Mouse (Mus musculus): ENCODE results near the gene Tbc1d17.

Gene Tbc1d17

DNA sequence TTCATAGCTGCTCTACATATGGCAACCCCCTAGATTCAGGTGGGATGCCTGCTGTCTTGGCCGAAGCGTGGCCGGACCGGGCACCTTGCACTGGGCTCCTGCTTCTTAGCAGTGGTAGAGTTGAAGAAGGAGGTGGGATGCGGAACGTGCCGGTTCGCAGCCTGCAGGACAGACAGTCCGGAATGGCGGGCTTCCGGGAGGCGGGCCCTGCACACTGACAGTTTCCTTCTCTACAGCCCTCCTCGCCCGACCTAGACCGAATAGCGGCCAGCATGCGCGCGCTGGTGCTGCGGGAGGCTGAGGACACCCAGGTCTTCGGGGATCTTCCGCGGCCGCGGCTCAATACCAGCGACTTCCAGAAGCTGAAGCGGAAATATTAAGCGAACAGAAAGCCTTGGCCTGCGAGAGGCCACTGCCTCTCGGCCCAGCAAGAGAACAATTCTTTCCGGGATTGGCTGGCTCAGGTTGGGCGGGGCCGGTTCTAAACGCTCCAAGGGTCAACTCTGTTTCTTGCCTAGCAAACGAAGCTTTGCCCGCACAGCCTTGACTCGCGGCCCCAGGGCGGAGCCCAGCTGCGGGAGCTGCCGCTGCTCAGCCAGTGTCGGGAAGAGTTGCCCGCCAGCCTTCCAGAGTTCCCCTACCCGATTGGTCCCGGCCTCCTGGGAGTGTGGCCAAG, 5.6 kb upstream of the Tbc1d17 start:
- DNase-seq (ENCODE audit: low read depth in 2 of 2, low spot score in 2 of 2): peak; percentile 51 to 56

DNA sequence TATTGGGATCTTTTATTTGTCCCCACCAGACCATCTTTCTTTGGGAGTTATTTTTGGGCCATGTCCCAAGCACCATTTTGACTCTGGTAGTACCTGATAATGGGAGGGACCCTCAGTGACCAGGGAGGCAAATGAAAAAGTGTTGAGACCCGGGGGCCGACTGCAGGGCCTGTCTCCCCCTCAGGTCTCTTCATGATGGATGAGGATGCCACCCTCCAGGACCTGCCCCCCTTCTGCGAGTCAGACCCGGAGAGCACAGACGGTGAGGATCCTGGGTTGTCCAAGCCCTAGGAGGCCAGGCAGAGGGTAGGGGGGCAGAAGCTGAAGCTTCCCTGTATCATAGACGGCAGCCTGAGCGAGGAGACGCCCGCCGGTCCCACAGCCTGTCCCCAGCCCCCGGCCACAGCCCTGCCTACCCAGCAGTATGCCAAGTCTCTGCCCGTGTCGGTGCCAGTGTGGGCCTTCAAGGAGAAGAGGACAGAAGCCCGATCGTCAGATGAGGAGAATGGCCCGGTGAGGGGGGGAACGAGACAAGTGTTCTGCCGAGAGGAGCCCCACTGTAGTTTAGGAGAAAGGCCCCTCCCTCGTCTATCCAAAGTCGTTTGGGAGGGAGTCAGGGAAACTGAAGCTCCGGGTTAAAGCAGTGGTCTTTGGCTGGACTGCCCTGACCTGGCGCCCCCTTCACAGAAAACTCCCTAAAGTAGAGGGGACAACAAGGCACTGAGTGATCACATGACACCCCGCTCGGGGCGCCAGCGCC, 4.9 kb upstream of the Tbc1d17 start:
- DNase-seq (ENCODE audit: low read depth in 2 of 2, low spot score in 2 of 2): no peak

DNA sequence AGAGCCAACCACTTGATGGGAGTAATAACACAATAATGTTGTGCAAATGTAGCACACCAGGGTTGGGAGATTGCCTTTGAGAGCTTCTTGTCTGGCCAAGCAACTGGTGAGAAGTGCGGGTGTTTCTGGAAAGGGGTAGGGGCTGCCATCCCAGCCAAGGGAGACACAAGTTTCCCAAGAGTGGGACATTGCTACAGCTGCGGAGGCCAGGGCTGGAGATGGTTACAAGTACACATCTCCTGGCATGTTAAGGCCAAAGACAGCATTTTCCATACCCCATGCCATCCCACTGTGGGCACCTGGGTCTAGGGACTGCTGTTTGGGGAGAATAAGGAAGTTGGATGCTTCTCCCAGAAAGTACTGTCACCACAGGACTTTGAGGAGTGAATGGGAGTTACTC, 4.2 kb upstream of the Tbc1d17 start:
- DNase-seq (ENCODE audit: low read depth in 2 of 2, low spot score in 2 of 2): no peak

DNA sequence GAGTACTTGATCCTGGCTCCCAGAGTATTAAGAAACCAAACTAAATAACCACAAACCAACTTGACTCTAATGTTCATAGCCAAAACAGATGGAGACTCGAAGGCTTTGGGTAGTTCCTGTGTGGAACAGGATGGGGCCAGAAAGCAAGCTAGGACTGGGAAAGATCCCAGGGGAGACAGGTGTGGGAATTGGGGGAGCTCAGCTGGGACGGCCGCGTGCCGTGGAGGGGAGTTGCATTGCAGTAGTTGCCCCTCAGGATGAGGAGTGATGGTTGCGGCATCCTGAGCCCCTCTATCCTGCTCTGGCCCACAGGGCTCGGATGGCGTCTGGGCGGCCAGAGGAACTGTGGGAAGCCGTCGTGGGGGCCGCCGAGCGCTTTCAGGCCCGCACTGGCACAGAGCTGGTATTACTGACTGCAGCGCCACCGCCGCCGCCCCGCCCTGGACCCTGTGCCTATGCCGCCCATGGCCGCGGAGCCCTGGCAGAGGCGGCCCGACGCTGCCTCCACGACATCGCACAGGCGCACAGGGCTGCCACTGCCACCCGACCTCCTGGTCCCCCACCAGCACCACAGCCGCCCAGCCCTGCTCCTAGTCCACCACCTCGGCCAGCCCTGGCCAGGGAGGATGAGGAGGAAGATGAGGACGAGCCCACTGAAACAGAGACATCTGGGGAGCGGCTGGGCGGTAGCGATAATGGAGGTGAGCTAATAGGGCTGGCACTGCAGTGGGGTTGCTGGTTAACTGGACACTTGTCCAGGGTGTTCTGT, 3.6 kb upstream of the Tbc1d17 start:
- DNase-seq (ENCODE audit: low read depth in 2 of 2, low spot score in 2 of 2): no peak

DNA sequence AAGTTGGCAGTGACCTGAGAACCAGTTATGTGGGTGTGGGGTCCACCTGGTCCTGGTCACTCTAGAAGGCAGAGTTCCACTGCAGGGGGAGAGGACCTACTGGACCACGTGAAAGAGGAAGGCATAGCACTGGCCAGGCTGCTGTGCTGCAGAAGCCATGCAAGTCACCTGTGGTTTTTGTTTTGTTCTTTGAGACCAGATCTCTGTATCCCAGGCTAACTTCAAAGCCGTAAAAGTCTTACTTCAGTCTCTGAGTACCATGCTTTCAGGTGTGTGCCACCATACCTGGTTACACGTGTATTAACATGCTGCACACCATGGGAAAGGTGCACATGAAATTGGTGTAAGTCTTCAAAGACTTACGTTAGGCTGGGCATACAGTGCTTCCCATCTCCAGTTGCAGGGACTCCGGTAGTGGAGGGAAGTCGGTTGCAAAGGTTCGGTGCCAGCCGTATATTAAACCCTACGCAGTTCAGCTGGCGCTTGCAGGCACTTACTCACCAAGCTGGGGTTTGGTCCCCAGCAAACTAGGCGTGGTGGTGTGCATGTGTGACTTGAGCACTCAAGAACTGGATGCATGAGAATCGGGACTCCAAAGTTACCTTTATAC, 2.9 kb upstream of the Tbc1d17 start:
- DNase-seq (ENCODE audit: low read depth in 2 of 2, low spot score in 2 of 2): no peak

DNA sequence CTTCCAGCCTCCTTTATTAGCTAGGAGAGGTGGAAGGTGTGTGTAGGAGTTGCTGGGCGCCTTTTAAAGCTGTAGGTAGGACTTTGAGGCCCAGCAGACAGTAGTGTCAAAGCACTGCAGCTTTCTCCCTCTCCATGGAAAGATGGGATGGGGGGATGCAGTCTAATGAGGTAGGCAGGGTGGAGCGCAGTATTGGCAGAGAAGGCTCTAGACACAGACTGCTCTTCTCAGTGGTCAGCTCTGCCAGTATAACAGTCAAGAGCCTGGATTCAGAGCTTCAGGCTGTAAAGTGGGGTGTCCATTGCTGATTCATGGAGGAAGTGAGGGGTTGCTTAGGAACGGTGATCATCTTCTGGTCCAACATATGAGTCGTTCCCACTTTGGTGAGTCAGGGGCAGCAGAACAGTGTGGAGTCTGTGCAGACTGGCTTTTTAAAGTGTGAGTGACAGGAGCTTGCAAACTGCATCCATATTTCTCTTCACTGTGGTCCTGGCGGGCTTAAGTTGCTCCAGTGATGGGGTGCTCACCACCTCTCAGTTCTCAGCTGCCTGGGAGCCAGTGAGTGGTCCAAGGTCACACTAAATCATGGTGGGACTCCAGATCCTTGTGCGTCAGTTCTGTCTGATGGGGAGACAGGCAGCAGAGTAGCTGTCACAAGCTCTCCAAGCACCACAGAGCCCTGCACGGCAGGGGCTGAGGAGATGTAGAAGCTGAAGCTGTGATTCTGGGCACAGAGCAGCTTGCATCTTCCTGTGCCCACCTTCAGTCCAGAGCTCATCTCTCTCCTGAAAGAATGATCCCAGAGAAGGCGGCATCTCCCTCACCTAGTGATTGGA, 2.1 kb upstream of the Tbc1d17 start:
- no peak for DNase-seq (ENCODE audit: low read depth in 2 of 2, low spot score in 2 of 2)

DNA sequence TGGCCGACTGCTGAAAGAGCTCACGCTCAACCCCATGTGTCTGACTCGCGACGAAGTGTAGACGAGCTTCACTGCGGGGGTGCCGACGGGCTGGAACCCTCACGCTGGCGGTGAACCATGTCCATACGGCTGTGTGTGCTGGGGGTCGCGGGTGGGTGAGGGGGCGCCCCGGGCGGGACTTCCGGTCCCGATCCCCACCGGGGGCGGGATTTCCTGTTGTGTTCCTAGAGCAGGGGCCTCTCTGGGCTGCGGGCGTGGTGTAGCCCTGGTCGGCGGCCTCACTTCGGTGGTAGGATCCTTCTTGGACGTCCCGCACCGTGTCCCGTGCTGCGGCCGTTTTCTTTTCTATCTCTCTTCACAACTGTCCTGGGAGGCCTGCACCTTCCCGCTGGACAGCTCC, 1.3 kb upstream of the Tbc1d17 start:
- no peak for DNase-seq (ENCODE audit: low read depth in 2 of 2, low spot score in 2 of 2)

DNA sequence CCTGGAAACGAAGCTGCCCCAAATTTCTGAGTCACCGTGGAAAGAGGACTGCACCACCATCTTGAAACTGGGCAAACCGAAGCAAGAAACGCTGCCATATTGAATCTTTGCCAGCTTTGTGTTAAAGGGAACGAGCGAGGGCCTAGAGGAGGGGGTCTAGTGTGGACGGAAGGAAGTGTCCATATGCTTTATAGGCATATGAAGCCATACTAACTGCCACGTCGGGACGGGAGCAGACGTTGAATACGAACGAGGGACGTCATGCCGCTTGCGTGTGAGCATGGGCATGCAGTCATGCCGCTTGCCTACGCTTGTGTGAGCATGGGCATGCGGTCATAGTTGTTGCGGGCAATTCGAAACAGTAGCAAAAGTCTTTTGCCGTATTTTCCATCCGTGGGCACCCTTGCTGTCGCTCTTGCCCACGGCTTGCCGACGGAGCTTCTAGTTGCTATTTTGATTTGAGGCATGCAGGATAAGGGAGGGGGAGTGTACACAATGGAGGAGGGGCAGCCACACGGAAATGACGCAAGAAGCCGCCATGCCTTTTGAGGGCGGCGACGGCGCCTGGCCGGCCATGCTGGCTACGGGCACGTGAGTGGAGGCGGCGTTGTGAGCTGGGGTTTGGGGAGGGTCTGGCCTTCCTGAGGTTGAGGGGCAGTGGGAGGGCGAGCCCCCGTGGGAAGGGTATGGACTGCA, 685 bp upstream of the Tbc1d17 start:
- DNase-seq (ENCODE audit: low read depth in 2 of 2, low spot score in 2 of 2): peak; percentile 80 to 84

DNA sequence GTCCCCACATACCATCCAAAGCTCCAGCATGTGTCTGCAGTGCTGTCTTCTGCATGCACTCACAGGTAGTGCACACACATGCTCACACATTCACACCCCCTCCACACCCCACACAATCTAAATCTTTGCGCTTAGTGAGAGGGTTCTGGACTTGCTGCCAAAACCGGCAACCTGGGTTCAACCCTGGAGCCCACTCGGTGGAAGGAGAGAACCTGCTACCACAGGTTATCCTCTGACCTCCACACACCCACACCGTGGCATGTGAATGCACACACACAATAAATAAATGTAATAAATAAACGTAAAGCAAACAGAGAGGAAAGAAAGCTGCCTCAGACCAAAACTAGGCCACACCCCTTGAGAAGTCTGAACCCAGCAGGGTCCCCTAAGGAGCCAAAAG, 1.1 kb downstream of the Tbc1d17 start:
- DNase-seq (ENCODE audit: low read depth in 2 of 2, low spot score in 2 of 2): no peak

DNA sequence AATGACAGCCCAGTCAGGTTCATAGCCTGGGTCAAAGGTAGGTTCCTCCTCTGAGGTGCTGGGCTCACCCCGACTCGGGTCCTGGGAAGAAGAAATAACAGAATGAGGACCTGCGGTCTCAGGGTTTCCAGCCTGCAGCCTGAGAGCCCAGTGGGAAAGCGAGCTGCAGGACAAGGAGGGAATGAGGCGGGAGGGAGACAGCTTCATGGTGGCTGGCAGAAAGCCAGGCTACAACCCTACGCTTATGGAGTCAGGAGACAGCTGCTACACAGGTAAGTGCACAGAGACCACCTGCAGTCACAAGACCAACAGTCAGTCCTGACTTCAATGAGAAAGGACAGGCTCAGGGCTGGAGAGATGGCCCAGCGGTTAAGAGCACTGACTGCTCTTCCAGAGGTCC, 2.1 kb downstream of the Tbc1d17 start:
- no peak for DNase-seq (ENCODE audit: low read depth in 2 of 2, low spot score in 2 of 2)

DNA sequence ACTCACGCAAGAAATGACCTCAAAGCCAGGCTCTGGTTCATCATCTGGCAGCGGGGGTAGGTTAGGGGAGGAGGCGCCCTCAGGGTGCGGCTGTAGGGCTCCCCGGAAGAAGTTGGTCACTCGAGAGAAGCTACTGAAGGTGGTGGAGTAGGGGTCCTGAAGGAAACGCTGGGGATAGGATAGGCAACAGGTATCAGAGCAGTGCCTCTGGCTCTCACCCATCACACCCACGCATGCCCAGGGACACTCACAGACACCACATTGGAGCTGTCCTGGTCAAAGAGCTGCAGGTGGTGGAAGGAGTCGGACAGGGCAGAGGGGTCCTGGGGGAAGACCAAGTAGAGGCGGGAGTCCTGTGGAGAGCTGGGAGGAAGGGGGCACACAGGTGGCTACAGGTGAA, 3.9 kb downstream of the Tbc1d17 start:
- DNase-seq (ENCODE audit: low read depth in 2 of 2, low spot score in 2 of 2): no peak

DNA sequence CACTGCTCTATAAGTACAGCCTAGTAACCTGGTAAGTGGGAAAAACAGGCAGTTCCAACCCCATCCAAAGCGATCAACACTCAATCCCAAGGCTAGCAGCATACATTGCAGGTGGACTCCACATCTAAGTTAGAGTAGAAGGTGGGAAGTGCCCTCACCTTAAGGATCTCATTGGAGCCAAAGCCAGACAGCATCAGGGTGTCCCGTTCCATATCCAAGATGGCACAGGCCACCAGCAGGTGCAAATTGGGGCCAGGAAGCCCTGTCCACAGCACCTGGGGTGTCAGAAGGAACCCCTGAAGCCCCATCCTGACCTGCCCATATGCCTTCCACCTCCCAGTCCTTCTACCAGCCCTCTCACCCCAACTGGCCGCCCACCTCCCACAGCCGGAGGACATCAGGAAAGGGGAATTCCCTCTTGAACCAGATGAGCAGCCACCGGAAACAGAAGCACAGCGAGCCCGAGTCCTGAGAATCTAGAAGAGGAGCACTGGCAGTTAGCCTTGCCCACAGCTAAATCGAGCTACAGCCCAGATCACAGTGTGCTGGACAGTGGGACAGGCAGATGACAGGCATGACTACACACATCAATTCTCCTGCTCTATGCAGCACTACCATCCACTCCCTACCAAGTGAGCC, 6.9 kb downstream of the Tbc1d17 start:
- no peak for DNase-seq (ENCODE audit: low read depth in 2 of 2, low spot score in 2 of 2)

DNA sequence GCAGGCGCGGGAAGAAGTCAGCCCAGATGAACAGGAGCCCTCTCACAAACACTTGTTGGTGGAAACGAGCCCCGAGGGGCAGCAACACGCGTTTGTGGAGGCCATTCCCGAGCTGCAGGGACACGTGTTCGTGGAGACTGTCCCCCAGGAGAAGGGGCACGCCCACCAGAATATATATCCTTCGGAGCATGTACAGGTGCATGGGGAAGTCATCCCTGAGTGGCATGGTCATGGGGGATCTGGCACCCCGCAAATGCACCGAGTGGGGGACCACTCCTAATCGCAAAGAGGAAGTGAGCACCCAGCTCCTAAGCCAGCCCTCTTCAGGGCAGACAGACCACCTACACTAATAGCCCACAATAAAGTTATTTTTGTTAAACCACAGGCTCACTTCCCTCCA, 8.5 kb downstream of the Tbc1d17 start:
- DNase-seq (ENCODE audit: low read depth in 2 of 2, low spot score in 2 of 2): no peak

DNA sequence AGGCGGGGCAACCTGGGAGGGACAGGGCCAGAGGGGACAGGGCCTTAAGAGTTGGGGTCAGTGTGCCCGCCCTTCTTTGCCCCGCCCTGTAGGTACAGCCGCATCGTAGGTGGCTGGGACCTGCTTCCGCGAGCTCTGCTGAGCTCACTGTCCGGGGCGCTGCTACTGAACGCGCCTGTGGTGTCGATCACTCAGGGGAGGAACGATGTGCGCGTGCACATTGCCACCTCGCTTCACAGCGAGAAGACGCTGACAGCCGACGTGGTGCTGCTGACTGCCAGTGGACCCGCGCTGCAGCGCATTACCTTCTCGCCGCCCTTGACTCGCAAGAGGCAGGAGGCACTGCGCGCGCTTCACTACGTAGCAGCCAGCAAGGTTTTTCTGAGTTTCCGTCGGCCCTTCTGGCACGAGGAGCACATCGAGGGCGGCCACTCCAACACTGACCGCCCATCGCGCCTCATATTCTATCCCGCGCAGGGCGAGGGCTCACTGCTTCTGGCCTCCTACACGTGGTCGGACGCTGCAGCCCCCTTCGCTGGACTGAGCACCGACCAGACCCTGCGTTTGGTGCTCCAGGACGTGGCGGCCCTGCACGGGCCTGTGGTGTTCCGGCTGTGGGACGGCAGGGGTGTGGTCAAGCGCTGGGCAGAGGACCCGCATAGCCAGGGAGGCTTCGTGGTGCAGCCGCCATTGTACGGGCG, 9.2 kb downstream of the Tbc1d17 start:
- peak; percentile 47 to 59 for DNase-seq (ENCODE audit: low read depth in 2 of 2, low spot score in 2 of 2)

DNA sequence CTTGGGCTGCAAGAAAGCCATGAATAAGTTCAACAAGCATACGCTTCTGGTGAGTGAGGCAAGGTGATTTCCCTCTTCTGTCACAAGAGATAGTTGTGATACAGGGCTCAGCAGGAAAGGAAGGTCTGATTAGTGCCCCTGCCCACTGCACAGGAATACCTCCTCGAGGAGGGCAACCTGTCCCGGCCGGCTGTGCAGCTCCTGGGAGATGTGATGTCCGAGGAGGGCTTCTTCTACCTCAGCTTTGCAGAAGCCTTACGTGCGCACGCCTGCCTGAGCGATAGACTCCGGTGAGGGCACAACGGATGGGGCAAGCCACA, 9.7 kb downstream of the Tbc1d17 start:
- DNase-seq (ENCODE audit: low read depth in 2 of 2, low spot score in 2 of 2): no peak

DNA sequence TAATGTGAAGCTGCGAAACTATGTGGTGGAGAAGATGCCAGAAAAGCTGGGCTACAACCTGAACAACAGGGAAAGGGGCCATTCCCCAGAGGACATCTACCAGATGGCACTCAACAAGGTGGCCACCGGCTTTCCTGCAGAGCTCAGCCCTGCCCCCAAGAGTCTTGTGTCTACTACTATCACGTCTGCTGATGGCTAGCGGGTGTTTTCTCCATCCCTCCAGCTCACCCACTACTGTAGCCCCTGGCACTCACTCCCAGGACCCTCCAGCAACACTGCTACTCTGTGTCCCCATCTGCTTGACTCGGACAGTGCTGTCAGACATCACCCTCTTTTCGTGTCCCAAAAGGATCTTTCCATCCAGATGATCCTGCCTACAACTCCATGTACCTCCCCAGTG, 10.8 kb downstream of the Tbc1d17 start:
- no peak for DNase-seq (ENCODE audit: low read depth in 2 of 2, low spot score in 2 of 2)

DNA sequence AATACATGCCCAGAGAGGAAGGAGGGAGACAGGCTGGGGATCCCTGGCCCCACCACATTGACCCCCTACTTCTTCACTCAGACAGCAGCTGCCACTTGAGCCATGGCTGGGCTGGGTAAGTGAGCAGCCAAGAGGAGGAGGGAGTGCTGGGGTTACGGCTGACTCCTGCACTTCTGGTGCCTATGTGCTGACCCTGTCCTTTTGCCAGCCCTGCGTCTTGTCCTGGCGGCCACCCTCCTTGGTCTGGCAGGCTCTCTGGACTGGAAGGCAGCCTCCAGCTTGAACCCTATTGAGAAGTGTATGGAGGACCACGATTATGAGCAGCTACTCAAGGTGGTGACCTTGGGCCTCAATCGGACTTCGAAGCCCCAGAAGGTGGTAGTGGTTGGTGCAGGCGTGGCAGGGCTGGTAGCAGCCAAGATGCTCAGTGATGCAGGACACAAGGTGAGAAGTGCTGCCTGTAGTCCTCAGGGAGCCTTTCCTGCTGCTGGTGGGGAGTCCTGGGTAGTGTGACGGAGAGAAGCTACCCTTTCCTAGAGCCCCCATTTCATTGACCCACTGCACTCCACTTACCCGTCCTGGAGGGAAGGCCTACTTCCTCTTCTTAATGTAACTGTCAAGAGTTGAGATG, 12.3 kb downstream of the Tbc1d17 start:
- DNase-seq (ENCODE audit: low read depth in 2 of 2, low spot score in 2 of 2): no peak

DNA sequence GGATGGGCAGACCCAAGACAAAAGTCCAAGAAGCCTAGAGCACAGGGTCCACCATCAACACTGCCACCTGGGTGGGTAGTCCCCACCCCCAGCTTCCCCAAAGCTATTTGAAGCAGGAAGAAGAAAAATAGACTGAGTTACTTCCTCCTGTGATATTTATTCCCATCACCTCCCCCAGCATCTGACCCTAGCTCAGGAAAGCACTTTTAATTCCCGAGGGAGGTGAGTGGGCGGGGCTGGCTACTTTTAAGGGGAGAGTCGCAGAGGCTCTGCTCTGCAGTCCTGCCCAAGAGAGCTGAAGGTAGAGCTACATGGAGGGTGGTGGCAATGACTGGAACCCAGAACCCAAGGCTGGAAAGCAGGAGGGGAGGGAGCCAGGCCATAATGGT, 12.9 kb downstream of the Tbc1d17 start:
- DNase-seq (ENCODE audit: low read depth in 2 of 2, low spot score in 2 of 2): no peak

Data from CD8-positive naive resting alpha-beta T cell, adult 2 months (primary cell).